Mouse (Mus musculus) hindbrain, embryonic 13.5 days (tissue): ENCODE data around the gene Rbm15. TPM values are rescaled to one million over a fixed set of nuclear protein-coding genes. Genes with fewer than 3 reads are reported as not detected.
A peak's percentile ranks its signal among the peaks of the same experiment; 100 is the strongest.
"Not testable (repeated sequence)": the region's sequence is repeated elsewhere in the genome, so short reads cannot be mapped to it uniquely, and the experiment has no call there.

Experiments
- ATAC-seq: fragments of 200-750 bp; cut with Nextera tagmentation; 2 replicates; pipeline ENCODE4 v1.8.0; 2017; ENCODE audit warnings: moderate TSS enrichment; ENCODE audit not compliant: low FRiP score
- H3K27ac ChIP-seq: fragments of 300-500 bp; sonication (generic); 2 replicates; pipeline ENCODE4 v1.5.1; 2015; ENCODE audit warnings: inconsistent platforms, mild to moderate bottlenecking, moderate library complexity
- H3K27me3 ChIP-seq: fragments of 300-500 bp; sonication (generic); 2 replicates; pipeline ENCODE4 v1.6.1; 2015; ENCODE audit warnings: mild to moderate bottlenecking, inconsistent platforms
- H3K36me3 ChIP-seq: fragments of 300-500 bp; sonication (generic); 2 replicates; pipeline ENCODE4 v1.6.1; 2015; ENCODE audit warnings: mild to moderate bottlenecking, inconsistent platforms
- H3K4me1 ChIP-seq: fragments of 300-500 bp; sonication (generic); replicated peaks from 2 replicates; pipeline ENCODE4 v1.6.1; 2015; ENCODE audit warnings: inconsistent platforms
- H3K4me2 ChIP-seq: fragments of 300-500 bp; sonication (generic); 2 replicates; pipeline ENCODE4 v1.6.1; 2015; ENCODE audit warnings: inconsistent platforms, mild to moderate bottlenecking, moderate library complexity
- H3K4me3 ChIP-seq: fragments of 300-500 bp; sonication (generic); 2 replicates; pipeline ENCODE4 v1.5.1; 2015; ENCODE audit warnings: mild to moderate bottlenecking, inconsistent platforms
- H3K9ac ChIP-seq: fragments of 300-500 bp; sonication (generic); 2 replicates; pipeline ENCODE4 v1.6.1; 2015; ENCODE audit warnings: mild to moderate bottlenecking, inconsistent platforms
- H3K9me3 ChIP-seq: fragments of 300-500 bp; sonication (generic); 2 replicates; pipeline ENCODE4 v1.6.1; 2016; ENCODE audit warnings: inconsistent platforms
- WGBS: fragments of 180-500 bp; shearing (Covaris S2); methylation state at CpG from one replicate; pipeline ENCODE4 v1.1.7; 2015; 5-methylcytosine and 5-hydroxymethylcytosine counted together
- polyA plus RNA-seq: library from polyadenylated mRNA; unstranded; fragments of >200 nt; fragmentation: Nextera tagmentation; extraction: Ambion mirVana; gene quantifications from 2 replicates; pipeline ENCODE4 v1.2.1, GENCODE M21; 2015

Rbm15 gene
- polyA plus RNA-seq, 1 experiment from 2014 or later = 9.5 TPM

DNA sequence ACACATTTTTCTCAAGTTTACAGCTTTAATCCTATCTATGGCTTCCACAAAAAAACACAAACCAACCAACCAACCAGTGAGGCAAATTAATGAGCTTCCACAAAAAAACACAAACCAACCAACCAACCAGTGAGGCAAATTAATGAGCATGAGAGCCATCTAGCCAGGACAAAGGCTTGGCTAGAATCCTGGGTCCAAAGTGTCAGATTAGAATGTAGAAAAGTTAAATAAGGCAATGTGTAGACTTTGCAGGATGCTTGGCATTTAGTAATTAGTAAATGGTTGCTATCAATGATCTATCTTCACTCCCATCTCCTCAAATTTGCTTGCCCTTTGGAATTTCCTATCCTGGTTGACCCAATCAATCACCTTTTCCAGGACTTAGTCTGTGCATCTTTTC is 11.7 kb downstream of the Rbm15 start:
- H3K27ac ChIP-seq = no peak overlapping the region
- no peak overlapping the region for H3K4me2 ChIP-seq
- no peaks in the 10 kb centered on the region for H3K9me3 ChIP-seq
- H3K4me1 ChIP-seq = peaks cover 46% of the 10 kb centered on the region
- no peaks in the 10 kb centered on the region for H3K27me3 ChIP-seq
- peaks cover 12% of the 10 kb centered on the region; the same call in 1 of the 2 replicates for H3K36me3 ChIP-seq
- no peak overlapping the region for H3K9ac ChIP-seq
- ATAC-seq = no peak
- no peak overlapping the region for H3K4me3 ChIP-seq

DNA sequence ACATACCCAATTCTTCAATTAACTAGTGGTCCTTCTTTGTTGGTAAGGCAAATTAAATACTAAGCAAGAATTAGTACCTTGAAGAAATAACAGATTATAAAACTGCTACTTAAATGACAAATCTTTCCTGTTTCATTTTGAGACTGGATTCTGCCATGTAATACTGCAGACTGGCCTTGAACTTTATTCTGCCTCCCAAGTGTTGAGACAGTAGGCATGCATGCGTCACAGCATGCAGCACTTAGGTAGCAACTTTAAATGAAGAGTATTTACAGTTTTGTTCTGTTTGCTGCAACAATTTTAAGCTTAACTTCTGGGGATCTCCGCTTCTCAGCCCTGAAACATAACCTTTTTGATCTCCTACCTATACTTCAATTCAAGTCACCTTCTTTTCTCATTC is 12.3 kb downstream of the Rbm15 start:
- H3K36me3 ChIP-seq = peaks cover 12% of the 10 kb centered on the region; the same call in 1 of the 2 replicates
- no peak overlapping the region for H3K4me2 ChIP-seq
- WGBS = 98% methylated on average over 2 of the region's 2 CpGs
- peaks cover 46% of the 10 kb centered on the region for H3K4me1 ChIP-seq
- no peak overlapping the region for H3K9ac ChIP-seq
- no peak overlapping the region for H3K4me3 ChIP-seq
- ATAC-seq = no peak
- H3K27ac ChIP-seq = no peak overlapping the region
- H3K9me3 ChIP-seq = no peaks in the 10 kb centered on the region
- no peaks in the 10 kb centered on the region for H3K27me3 ChIP-seq

DNA sequence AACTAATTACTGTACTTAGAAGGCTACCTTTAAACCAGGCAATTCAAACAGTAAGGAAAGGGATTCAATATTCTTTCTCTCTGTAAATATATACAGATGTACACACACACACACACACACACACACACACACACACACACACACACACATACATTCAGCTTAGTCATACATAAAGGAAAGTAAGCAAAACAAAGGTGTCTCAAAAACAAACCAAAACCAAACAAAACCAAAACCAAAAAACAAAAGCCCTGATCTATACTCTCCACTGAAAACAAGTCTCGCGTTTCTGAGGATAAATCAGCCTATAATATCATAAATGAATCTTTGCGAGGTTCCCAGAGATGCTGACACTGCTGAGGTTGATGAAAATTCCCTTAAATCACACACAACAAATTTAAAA is 16.1 kb downstream of the Rbm15 start:
- ATAC-seq = no peak
- no peaks in the 10 kb centered on the region for H3K27me3 ChIP-seq
- no peak overlapping the region for H3K9ac ChIP-seq

GRCm38 (mm10) chr3:107296917-107297316 is 36.6 kb downstream of the Rbm15 start:
- not testable (repeated sequence) for H3K4me3 ChIP-seq, H3K9ac ChIP-seq, H3K27ac ChIP-seq, H3K4me2 ChIP-seq, H3K4me1 ChIP-seq, H3K36me3 ChIP-seq, H3K9me3 ChIP-seq, ATAC-seq, H3K27me3 ChIP-seq
- WGBS = 68% methylated on average over 4 of the region's 4 CpGs

More for the DNA sequence above, 16.1 kb downstream of the Rbm15 start:
- H3K4me2 ChIP-seq = no peak overlapping the region
- H3K4me3 ChIP-seq = no peak overlapping the region
- H3K4me1 ChIP-seq = peaks cover 12% of the 10 kb centered on the region
- H3K9me3 ChIP-seq = no peaks in the 10 kb centered on the region
- H3K27ac ChIP-seq = no peak overlapping the region
- 95% methylated on average over 3 of the region's 3 CpGs for WGBS
- H3K36me3 ChIP-seq = no peaks in the 10 kb centered on the region

DNA sequence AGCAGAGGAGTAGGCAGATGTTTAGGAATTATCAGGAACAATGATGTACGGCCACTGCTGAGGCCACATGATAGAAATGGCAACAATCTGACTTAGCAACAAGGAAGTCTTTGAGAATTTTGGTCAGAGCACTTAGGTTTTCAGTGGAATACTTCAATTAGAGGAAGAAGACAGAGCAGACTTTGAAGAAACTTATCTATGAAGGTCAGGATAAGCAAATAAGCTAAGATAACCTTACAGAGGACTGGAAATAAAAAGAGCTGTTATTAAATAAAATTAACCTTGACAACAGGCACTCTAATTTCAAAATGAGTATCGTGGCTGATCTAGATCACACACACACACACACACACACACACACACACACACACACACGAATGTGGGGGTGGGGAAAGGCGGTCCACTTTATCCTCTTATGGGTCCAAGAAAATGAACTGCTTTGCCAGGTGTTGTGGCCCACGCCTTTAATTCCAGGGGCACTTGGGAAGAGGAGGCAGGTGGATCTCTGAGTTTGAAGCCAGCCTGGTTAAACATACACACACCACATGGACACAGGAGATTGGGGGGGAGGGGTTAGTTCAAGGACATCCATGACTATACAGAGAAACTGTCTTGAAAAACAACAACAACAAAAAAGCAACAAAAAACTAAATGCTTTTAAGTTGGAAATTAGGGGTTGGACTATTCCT is 37.7 kb downstream of the Rbm15 start:
- no peak for ATAC-seq
- Histone ChIP-seq H3K36me3 (0 out of 2 replicates have a peak, but pooled peaks cover 2% of the 10 kb centered on the region), H3K9me3 (no peaks in the 10 kb centered on the region), H3K4me1 (no peaks in the 10 kb centered on the region), H3K4me3 (no peak overlapping the region), H3K27ac (no peak overlapping the region), H3K4me2 (no peak overlapping the region), H3K9ac (no peak overlapping the region), H3K27me3 (no peaks in the 10 kb centered on the region)
- WGBS = 90% methylated on average over 5 of the region's 5 CpGs

- WGBS = 38% methylated on average over 9 of the region's 9 CpGs
- Histone ChIP-seq H3K9me3 (no peaks in the 10 kb centered on the region), H3K27me3 (no peaks in the 10 kb centered on the region), H3K4me3 (no peak within 1 kb of the TSS), H3K9ac (no peak within 1 kb of the TSS), H3K27ac (no peak within 1 kb of the TSS), H3K4me1 (no peaks in the 10 kb centered on the region), H3K4me2 (no peak within 1 kb of the TSS), H3K36me3 (peaks cover 5% of the 10 kb centered on the region; the same call in 1 of the 2 replicates)
- ATAC-seq = no peak
Observed at GRCm38 (mm10) chr3:107290764-107291381, 42.6 kb downstream of the Rbm15 start, which contains the start of gene Slc16a4. TSS of gene Slc16a4 (plus strand) at chr3:107291230.

GRCm38 (mm10) chr3:107287346-107287745 is 46.1 kb downstream of the Rbm15 start:
- Histone ChIP-seq H3K9me3 (no peaks in the 10 kb centered on the region), H3K4me3 (no peak overlapping the region), H3K36me3 (peaks cover 26% of the 10 kb centered on the region), H3K9ac (no peak overlapping the region), H3K27ac (no peak overlapping the region), H3K4me1 (no peaks in the 10 kb centered on the region), H3K4me2 (no peak overlapping the region), H3K27me3 (no peaks in the 10 kb centered on the region)
- no peak for ATAC-seq

DNA sequence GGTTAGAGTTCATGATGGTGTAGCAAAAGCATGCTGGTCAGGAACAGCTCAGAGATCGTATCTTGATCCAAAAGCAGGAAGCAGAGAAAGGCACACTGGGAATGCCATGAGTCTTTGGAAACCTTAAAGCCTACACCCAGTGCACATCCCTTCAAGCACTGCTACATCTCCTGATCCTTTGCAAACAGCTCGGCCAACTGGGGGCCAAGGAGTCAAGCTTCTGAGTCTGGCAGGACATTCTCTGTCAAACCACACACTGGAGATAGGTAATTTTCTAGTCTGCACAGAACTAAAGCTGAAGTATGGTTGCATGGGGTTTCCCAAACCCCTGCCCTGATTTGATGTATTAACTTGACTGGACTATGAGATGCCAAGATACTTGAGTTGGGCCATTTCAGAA is 47.4 kb downstream of the Rbm15 start:
- no peak for ATAC-seq
- Histone ChIP-seq H3K4me2 (no peak overlapping the region), H3K27ac (no peak overlapping the region), H3K27me3 (no peaks in the 10 kb centered on the region), H3K36me3 (peaks cover 32% of the 10 kb centered on the region), H3K4me3 (no peak overlapping the region), H3K9ac (no peak overlapping the region), H3K4me1 (no peaks in the 10 kb centered on the region), H3K9me3 (no peaks in the 10 kb centered on the region)
- WGBS = 76% methylated on average over 2 of the region's 2 CpGs

DNA sequence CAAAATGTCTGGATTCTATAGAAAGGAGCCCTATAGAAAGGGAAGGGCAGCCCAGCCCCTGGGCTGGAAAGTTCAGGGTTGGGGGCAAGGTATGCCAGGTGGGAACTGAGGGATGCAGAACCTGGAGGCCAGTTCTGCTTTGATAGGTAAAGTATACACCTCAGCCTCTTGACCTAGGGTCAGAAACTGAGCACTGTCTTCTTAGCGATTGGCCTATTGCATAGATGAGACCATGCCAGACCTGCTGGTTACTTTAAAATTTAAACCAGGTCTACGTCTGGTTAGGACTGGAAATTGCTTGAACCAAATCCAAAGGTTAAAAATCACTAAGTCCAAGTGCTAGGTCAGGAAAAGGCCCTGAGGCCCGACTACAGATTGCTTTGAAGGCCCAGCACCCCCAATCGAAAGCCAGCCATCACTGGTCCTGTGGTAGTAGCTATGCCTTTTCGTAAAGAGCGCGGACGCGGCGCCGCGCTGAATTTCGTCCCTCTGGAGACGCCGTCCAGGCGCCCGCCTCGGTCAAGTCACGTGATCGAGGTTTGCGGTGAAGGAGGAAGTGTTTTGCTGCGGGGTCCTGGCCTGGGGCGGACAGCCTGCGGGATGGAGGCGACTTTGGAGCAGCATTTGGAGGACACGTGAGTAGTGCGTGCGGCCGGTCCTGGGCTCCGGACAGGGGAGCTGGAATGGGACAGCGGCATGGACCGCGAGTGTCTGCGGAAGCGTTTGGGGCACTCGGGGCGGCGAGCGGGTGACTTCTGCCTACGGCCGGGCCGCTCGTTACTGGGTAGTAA is 54.8 kb downstream of the Rbm15 start, which contains the start of gene Lamtor5:
TSS of gene Lamtor5 (plus strand) at position 380 of the 791 bp plus-strand sequence.
- Histone ChIP-seq H3K9me3 (no peaks in the 10 kb centered on the region), H3K9ac (peak within 1 kb of the TSS; percentile 83), H3K27ac (no peak within 1 kb of the TSS), H3K27me3 (0 out of 2 replicates have a peak, but pooled peaks cover 6% of the 10 kb centered on the region), H3K36me3 (peaks cover 15% of the 10 kb centered on the region), H3K4me2 (peak within 1 kb of the TSS; percentile 72), H3K4me1 (peaks cover 18% of the 10 kb centered on the region), H3K4me3 (peak within 1 kb of the TSS; percentile 89)
- peak; percentile 92 for ATAC-seq
- WGBS = 4% methylated on average over 43 of the region's 43 CpGs

GRCm38 (mm10) chr3:107276626-107277025 is 56.8 kb downstream of the Rbm15 start:
- Histone ChIP-seq H3K36me3 (no peaks in the 10 kb centered on the region), H3K27me3 (0 out of 2 replicates have a peak, but pooled peaks cover 6% of the 10 kb centered on the region), H3K9ac (no peak overlapping the region), H3K4me2 (no peak overlapping the region), H3K27ac (no peak overlapping the region), H3K4me3 (no peak overlapping the region), H3K9me3 (no peaks in the 10 kb centered on the region), H3K4me1 (peaks cover 18% of the 10 kb centered on the region)
- no peak for ATAC-seq
- 90% methylated on average over 3 of the region's 3 CpGs for WGBS

GRCm38 (mm10) chr3:107275996-107276395 is 57.5 kb downstream of the Rbm15 start:
- Histone ChIP-seq H3K4me2 (no peak overlapping the region), H3K4me3 (no peak overlapping the region), H3K4me1 (peaks cover 18% of the 10 kb centered on the region), H3K9me3 (no peaks in the 10 kb centered on the region), H3K27me3 (0 out of 2 replicates have a peak, but pooled peaks cover 6% of the 10 kb centered on the region), H3K27ac (no peak overlapping the region), H3K36me3 (no peaks in the 10 kb centered on the region), H3K9ac (no peak overlapping the region)
- WGBS = 63% methylated on average over 4 of the region's 4 CpGs
- ATAC-seq = no peak
